Mouse (Mus musculus) layer of hippocampus, adult 11-12 months (tissue): Measurements from ENCODE around the gene Vmn2r16.

Experiments
- DNase-seq: peaks from one replicate; pipeline ENCODE4 v3.0.0; 2022; ENCODE audit warnings: low spot score

Vmn2r16 gene

DNA sequence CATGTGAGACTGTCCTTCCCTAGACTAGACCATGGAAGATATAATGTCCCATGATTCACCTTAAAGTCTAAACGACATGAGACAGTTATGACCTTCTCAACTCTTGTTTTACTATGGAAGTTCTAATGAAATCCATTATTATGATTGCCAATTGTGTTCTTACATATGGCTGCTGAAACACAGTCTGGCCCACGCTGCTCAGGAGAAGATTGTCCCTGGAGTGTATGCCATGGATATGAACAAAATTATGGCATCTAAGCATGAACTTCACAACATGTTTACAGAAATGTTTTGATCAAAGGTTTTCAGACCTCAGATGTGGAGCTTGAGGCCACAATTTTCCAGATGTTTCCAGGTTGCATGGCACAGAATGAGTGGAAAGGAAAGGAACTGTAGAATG is at the start of gene Vmn2r16:
TSS of gene Vmn2r16 (plus strand) at position 301 of the 400 bp plus-strand sequence.
- DNase-seq: no peak

DNA sequence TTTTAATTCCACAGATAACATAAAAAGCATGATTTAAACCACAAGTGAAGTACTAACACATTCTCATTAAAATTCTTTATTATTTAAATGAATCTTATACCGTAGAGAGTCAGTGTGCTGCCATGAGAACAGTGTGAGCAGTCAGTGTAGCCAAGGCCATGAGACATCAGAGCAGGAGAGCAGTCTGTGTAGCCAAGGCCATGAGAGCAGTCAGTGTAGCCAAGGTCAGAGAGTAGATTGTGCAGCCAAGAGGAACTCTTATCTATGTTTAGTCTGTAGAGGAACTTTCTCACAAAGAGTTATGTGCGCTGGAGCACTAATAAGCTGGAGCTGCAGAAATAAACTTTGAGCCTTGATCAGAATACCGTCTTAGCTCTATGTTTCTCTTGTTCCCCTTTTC is 35.3 kb upstream of the Vmn2r16 start:
- no peak for DNase-seq

DNA sequence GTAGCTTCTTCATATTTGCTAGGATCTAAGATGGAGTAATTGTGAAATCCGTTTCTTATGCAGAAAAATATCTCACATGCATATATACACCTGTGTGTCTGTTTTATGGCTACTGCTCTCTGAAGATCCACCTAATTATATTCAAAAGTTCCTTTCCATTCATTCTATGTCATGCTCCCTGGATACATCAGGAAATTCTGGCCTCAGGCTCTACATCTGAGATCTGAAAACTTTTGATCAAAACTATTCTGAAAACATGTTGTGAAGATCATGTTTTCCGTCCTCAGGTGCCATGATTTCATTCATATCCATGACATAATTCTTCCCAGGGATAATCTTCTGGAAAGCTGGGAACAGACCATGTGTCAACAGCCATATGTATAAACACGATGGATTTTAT is 32.4 kb upstream of the Vmn2r16 start, which contains the start of gene Vmn2r15:
TSS of gene Vmn2r15 (minus strand) at position 101 of the 400 bp plus-strand sequence.
- no peak for DNase-seq

DNA sequence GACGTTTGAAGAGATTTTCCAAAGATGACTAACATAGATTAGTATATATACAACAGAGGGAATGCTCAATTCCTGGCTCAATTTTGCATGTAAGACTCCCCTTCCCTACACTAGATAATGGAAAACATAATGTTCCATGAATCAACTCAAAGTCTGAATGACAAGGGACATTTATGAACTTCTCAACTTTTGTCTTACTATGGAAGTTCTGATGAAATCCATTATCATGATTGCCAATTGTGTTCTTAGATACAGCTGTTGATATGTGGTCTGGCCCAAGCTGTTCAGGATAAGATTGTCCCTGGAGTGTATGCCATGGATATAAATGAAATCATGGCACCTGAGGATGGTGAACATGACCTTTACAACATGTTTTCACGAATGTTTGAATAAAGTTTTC is 89.4 kb downstream of the Vmn2r16 start, which contains the start of gene Vmn2r17:
TSS of gene Vmn2r17 (plus strand) at position 301 of the 400 bp plus-strand sequence.
- no peak for DNase-seq
